Mouse (Mus musculus) cortical plate, adult 2 months (tissue): ENCODE data around the gene Schip1.

ENCODE experiments used
- CTCF ChIP-seq: fragments of 200-500 bp; IDR thresholded peaks from 2 replicates; pipeline ENCODE4 v1.5.1; 2011; ENCODE audit warnings: mild to moderate bottlenecking, control low read depth, low read length; ENCODE audit not compliant: insufficient read depth; ENCODE audit errors: extremely low read depth
- POLR2A ChIP-seq: fragments of 200-500 bp; IDR thresholded peaks from 2 replicates; pipeline ENCODE4 v1.6.1; 2011; ENCODE audit warnings: mild to moderate bottlenecking, low read length, control low read depth; ENCODE audit not compliant: insufficient read depth; ENCODE audit errors: extremely low read depth

DNA sequence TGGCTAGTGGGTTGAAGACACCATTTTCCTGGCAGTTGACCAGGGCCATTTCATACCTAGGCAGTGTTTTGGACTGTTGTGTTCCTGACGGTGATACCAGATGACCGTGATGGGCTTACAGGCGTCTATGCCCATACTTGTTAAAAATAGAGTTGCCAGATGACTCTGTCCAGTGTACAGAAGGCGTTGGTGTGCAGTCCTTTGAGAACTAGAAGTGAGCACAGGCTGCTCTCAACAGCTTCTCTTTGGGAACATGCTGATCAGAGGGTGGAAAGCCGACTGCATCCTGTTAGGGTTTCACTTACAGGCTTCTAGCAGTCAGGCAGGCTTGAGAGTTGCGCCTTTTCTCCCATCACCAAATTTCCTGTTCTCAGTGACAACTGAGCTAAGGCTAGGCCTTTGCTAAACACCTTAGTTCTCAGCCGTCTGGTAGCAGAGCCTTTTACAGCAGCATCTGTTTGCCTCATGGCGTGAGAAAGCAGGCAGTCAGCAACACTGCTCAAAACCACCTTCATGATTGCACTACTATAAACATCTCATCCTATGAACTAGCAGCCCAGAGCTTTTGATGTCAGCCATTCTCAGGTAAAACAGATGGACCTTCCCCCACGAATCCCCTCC is 524.7 kb downstream of the Schip1 start:
- TF ChIP-seq POLR2A (peak; percentile 38; the same call in 1 of the 2 replicates), CTCF (no peak)
